Mouse (Mus musculus): ENCODE results near the gene Actb. TPM values are rescaled to one million over a fixed set of nuclear protein-coding genes. Genes with fewer than 3 reads are reported as not detected.

Actb gene
- total RNA-seq (2017): 7,503 and 8,865 TPM in 2 replicates

- peak; percentile 51 for ATAC-seq (ENCODE audit: extremely low read depth, insufficient number of reproducible peaks, low FRiP score, poor library complexity, severe bottlenecking)
Observed at GRCm38 (mm10) chr5:142906532-142907047, at the start of gene Actb. Actb (minus strand) TSS chr5:142906754.

- ATAC-seq (ENCODE audit: extremely low read depth, insufficient number of reproducible peaks, low FRiP score, poor library complexity, severe bottlenecking): no peak
Observed at GRCm38 (mm10) chr5:142953641-142954040, 47.1 kb upstream of the Actb start.

DNA sequence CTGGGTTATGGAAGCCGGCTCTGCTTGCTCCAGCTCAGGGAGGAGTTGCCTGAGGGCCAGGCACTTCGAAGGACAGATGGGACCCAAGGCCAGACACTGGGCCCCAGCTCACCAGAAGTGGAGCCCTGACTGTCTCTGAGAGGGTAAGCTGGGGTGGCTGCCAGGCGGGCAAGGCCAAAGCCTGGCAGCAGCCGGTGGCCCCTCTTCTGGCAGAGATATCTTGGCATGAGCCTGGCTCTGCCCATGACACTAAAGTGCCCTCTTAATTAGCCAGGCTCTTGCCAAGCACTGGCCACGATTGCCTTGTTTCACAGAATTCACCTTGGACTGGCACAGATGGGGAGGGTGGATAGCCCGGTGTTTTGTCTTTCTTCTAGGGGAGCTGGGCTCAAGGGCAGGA lies 43.9 kb upstream of the Actb start:
- ATAC-seq (ENCODE audit: extremely low read depth, insufficient number of reproducible peaks, low FRiP score, poor library complexity, severe bottlenecking): no peak

GRCm38 (mm10) chr5:142949580-142949979 lies 43.0 kb upstream of the Actb start:
- no peak for ATAC-seq (ENCODE audit: extremely low read depth, insufficient number of reproducible peaks, low FRiP score, poor library complexity, severe bottlenecking)

DNA sequence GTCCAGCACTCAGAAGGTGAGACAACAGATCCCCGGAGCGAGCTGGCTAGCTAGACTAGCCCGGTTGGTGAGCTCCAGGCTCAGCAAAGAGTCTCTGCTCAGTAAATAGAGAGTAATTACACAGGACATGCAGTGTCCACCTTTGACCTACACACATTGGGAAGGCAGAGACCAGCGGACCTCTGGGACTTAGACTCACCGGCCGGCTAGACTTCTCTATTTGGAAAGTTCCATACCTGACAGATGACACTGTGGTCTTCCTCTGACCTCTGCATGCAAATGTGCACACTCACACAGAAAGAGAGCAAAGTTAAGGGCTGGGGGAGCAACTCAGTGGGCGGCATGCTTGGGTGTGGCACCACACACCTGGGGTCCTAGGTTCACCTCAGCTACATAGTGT lies 40.9 kb upstream of the Actb start:
- ATAC-seq (ENCODE audit: extremely low read depth, insufficient number of reproducible peaks, low FRiP score, poor library complexity, severe bottlenecking): no peak

- ATAC-seq (ENCODE audit: extremely low read depth, insufficient number of reproducible peaks, low FRiP score, poor library complexity, severe bottlenecking): no peak
Observed at GRCm38 (mm10) chr5:142944979-142945682, 38.6 kb upstream of the Actb start.

DNA sequence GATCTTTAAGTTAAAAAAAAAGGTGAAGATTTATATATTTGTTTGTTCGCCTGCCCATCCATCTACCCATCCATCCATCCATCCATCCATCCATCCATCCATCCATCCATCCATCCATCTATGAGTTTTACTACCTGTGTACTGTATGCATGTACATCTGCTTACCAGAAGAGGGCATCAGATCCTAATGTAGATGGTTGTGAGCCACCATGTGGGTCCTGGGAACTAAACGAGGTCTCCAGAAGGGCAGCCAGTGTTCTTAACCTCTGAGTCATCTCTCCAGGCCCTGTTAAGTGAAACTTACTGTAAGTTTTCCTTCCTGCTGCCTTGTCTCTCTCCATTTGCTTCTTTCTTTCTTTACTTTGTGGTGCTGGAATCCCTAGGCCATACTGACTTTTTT lies 33.8 kb upstream of the Actb start:
- ATAC-seq (ENCODE audit: extremely low read depth, insufficient number of reproducible peaks, low FRiP score, poor library complexity, severe bottlenecking): no peak

GRCm38 (mm10) chr5:142937956-142938727 lies 31.6 kb upstream of the Actb start:
- ATAC-seq (ENCODE audit: extremely low read depth, insufficient number of reproducible peaks, low FRiP score, poor library complexity, severe bottlenecking): no peak

- ATAC-seq (ENCODE audit: extremely low read depth, insufficient number of reproducible peaks, low FRiP score, poor library complexity, severe bottlenecking): peak; percentile 68
Observed at GRCm38 (mm10) chr5:142936336-142936719, 29.8 kb upstream of the Actb start.

GRCm38 (mm10) chr5:142935642-142936335 lies 29.2 kb upstream of the Actb start:
- ATAC-seq (ENCODE audit: extremely low read depth, insufficient number of reproducible peaks, low FRiP score, poor library complexity, severe bottlenecking): peak; percentile 50; the same call in 1 of the 2 replicates

DNA sequence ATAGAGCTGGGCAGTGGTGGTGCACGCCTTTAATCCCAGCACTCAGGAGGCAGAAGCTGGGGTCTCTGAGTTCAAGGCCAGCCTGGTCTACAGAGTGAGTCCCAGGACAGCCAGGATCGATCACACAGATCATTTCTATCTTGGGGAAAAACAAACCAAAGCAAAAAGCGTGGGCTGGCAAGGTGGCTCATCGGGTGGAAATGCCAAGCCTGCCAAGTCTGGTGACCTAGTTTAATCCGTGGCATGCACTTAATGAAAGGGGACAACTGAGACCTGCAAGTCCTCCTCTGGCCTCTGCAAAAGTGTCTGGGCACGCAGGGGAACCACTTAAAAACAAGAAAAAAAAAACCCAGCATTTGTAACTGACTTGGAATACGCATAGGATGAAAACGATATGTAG lies 26.2 kb upstream of the Actb start:
- ATAC-seq (ENCODE audit: extremely low read depth, insufficient number of reproducible peaks, low FRiP score, poor library complexity, severe bottlenecking): no peak

DNA sequence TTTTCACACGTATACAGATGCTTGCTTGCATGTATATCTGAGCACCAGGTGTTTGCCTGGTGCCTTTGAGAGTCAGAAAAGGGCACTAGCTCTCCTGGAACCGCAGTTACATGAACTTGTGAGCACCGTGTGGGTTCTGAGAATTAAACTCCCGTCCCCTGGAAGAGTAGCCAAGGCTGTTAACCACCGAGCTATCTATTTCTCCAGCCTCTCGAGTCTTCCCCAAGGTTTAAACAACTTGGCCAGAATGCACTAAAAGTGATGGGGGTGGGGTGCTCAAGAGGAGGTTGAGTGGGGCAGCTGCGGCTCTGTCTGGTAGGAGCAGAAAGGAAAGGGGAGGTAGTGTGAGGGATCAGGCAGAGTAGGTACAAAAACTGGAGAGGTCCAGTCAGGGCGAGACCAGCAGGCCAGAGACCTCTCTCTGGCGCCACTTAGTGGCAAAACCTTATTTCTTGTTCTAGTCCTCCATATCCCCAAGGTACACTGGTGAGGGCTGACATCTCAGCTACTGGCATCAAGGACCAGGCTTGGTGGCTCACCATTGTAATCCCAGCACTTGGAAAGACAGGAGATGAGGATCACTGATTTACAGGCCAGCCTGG lies 25.6 kb upstream of the Actb start:
- ATAC-seq (ENCODE audit: extremely low read depth, insufficient number of reproducible peaks, low FRiP score, poor library complexity, severe bottlenecking): peak; percentile 74

DNA sequence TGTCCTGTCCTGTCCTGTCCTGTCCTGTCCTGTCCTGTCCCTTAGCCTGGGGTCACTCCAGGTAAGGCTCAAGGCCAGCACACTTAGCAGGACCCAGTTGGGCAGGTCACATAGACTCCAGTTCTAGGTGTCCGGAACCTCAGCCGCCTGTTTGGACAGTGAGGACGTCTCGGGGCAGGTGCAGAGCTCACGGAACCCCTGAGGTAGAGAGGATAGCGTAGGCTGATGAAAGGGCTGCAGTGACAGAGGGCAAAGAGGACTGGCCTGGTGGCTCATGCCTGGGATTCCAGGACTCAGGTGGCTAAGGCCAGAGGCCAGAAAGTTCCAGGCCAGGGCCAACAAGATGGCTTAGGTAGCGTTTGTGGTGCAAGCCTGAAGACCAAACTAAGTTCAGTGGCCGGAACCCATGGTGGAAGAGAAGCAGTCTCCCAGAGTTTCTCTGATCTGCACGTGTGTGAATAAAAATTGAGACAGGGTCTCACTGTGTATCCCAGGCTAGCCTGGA lies 24.7 kb upstream of the Actb start:
- ATAC-seq (ENCODE audit: extremely low read depth, insufficient number of reproducible peaks, low FRiP score, poor library complexity, severe bottlenecking): no peak

- ATAC-seq (ENCODE audit: extremely low read depth, insufficient number of reproducible peaks, low FRiP score, poor library complexity, severe bottlenecking): no peak
Observed at GRCm38 (mm10) chr5:142929400-142929752, 22.8 kb upstream of the Actb start.

DNA sequence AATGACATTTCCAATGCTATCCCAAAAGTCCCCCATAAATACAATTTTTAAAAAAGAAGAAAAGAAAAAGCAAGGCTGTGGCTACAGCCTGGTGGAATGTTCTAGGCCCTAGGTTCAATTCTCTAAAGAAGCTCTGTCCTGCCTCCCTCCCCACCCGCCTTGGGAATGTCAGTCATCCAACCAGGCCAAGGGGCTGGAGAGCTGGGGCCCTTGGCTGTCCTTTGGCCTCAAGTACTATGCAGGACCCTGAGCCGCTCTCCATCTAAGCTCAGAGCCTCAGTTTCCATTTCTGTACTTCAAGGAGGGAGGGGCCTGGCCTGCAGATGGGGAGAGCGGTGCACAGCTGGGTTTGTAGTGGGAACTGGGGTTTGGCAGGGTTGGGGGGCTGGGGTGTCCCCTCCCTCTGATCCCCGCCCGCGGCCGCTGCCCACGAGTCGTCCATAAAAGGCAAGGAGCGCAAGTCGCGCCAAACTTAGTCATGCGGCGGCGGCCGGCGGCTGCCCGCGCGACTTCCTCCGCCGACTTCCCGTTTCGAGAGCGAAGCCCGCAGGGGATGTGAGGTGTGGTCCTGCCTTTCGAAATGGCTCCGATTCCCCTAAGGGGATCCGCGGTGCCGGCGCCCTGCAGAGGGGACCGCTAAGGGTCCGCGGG lies 22.3 kb upstream of the Actb start:
- peak; percentile 64 for ATAC-seq (ENCODE audit: extremely low read depth, insufficient number of reproducible peaks, low FRiP score, poor library complexity, severe bottlenecking)

GRCm38 (mm10) chr5:142927341-142927930 lies 20.9 kb upstream of the Actb start:
- no peak for ATAC-seq (ENCODE audit: extremely low read depth, insufficient number of reproducible peaks, low FRiP score, poor library complexity, severe bottlenecking)

DNA sequence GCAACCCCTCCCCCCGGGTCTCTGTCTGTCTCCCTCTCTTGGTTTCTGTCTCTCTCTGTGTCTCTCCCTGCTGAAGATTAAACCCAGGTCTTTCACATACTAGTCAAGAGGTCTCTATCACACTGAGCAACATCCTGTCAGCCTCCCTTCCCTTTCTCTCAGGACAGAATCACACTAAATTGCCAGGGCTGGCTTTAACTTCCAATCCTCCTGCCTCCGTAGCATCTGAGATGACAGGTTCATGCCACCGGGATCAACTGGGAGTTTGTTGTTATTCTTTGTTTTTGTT lies 20.3 kb upstream of the Actb start:
- no peak for ATAC-seq (ENCODE audit: extremely low read depth, insufficient number of reproducible peaks, low FRiP score, poor library complexity, severe bottlenecking)

- ATAC-seq (ENCODE audit: extremely low read depth, insufficient number of reproducible peaks, low FRiP score, poor library complexity, severe bottlenecking): peak; percentile 40
Observed at GRCm38 (mm10) chr5:142926204-142926939, 19.8 kb upstream of the Actb start.
